Mouse (Mus musculus): ENCODE results near the gene Ccne1. TPM values are rescaled to one million over a fixed set of nuclear protein-coding genes. Genes with fewer than 3 reads are reported as not detected.

Ccne1 gene
- polyA plus RNA-seq, 2 experiments = 66.6 to 71.8 TPM

DNA sequence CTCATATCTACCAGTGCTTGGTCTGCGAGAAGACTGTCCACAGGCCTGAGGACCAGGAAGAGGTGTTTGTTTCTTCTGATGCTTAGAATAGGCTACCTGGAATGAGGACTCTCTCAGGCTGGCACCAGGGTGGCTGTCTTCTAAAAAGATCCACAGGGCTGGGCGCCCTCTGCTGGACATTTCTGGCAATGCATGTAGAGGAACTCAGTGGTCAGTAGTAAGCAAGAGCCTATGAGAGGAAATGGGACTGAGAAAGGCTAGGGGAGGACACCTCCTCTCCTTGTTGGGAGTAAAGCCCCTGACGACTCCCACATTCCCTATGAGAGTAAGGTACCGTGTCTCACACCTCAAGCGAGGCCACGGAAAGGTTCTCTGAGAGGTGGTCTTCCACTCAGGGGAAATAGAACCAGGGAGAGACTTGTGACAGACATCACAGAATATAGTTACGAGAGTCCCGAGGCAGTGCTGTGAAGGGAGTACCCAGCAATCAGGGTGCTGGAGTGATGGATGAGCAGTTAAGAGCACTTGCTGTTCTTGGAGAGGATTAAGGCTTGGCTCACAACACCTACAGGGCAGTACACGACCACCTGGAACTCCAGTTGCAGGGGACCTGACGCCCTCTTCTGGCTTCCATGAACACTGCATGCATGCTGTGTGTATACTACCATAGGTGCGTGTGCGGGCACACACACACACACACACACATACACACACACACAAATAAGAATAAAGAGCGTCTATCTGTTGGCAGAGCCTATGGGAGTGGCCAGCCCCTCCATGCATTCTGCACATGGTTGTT is 34.6 kb upstream of the Ccne1 start:
- Histone ChIP-seq H3K36me3 (ENCODE audit: control insufficient read depth, insufficient read depth, low read length) (no peaks in the 10 kb centered on the region), H3K4me2 (replicated peaks; ENCODE audit: low read depth, low read length, severe bottlenecking) (no peak overlapping the region), H3K9ac (ENCODE audit: low read depth, low read length, severe bottlenecking) (no peak overlapping the region), H3K4me1 (ENCODE audit: control insufficient read depth, insufficient read depth, low read length) (no peaks in the 10 kb centered on the region; the same call in 1 of the 2 replicates), H3K9me3 (ENCODE audit: control insufficient read depth, low read length) (no peaks in the 10 kb centered on the region), H3K4me3 (replicated peaks; ENCODE audit: low read length) (no peak overlapping the region), H3K27me3 (ENCODE audit: control insufficient read depth, insufficient read depth, low read length) (no peaks in the 10 kb centered on the region), H3K27ac (replicated peaks; ENCODE audit: low read depth, low read length) (no peak overlapping the region)
- WGBS = 59% methylated on average over 13 of the region's 13 CpGs
- peak; percentile 63; the same call in 1 of the 2 replicates for ATAC-seq (ENCODE audit: low FRiP score, low read depth)
- no peak for TF ChIP-seq POLR2A (IDR thresholded peaks at IDR 0.05; ENCODE audit: borderline replicate concordance, extremely low read depth, insufficient read depth, insufficient read length)
- DNase-seq (ENCODE audit: low spot score) = peak; percentile 89

- ATAC-seq (ENCODE audit: low FRiP score, low read depth) (no peak), DNase-seq (ENCODE audit: low spot score) (no peak)
- no peak for TF ChIP-seq POLR2A (IDR thresholded peaks at IDR 0.05; ENCODE audit: borderline replicate concordance, extremely low read depth, insufficient read depth, insufficient read length)
- Histone ChIP-seq H3K4me3 (replicated peaks; ENCODE audit: low read length) (no peak overlapping the region), H3K27me3 (ENCODE audit: control insufficient read depth, insufficient read depth, low read length) (no peaks in the 10 kb centered on the region), H3K36me3 (ENCODE audit: control insufficient read depth, insufficient read depth, low read length) (no peaks in the 10 kb centered on the region), H3K4me1 (ENCODE audit: control insufficient read depth, insufficient read depth, low read length) (no peaks in the 10 kb centered on the region; the same call in 1 of the 2 replicates), H3K9ac (ENCODE audit: low read depth, low read length, severe bottlenecking) (no peak overlapping the region), H3K9me3 (ENCODE audit: control insufficient read depth, low read length) (no peaks in the 10 kb centered on the region), H3K4me2 (replicated peaks; ENCODE audit: low read depth, low read length, severe bottlenecking) (no peak overlapping the region), H3K27ac (replicated peaks; ENCODE audit: low read depth, low read length) (no peak overlapping the region)
- WGBS = 35% methylated on average over 9 of the region's 9 CpGs
Measured at GRCm38 (mm10) chr7:38140324-38140723, 33.0 kb upstream of the Ccne1 start.

DNA sequence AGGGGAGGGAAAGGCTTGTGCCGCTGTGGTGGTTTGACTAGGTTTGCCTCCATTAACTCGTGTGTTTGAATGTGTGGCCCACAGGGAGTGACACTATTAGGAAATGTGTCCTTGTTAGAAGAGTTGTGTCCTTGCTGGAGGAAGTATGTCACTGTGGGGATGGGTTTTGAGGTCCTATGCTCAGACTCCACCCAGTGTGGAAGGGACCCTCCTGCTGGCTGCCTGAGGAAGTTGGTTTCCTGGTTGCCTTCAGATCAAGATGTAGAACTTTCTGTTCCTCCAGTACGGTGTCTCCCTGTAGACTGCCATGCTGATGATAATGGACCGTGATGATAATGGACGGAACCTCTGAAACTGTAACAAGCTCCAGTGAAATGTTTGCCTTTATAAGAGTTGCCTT is 27.1 kb upstream of the Ccne1 start:
- 86% methylated on average over 5 of the region's 5 CpGs for WGBS
- Histone ChIP-seq H3K4me2 (replicated peaks; ENCODE audit: low read depth, low read length, severe bottlenecking) (no peak overlapping the region), H3K4me3 (replicated peaks; ENCODE audit: low read length) (no peak overlapping the region), H3K4me1 (ENCODE audit: control insufficient read depth, insufficient read depth, low read length) (peaks cover 16% of the 10 kb centered on the region), H3K9me3 (ENCODE audit: control insufficient read depth, low read length) (no peaks in the 10 kb centered on the region), H3K36me3 (ENCODE audit: control insufficient read depth, insufficient read depth, low read length) (no peaks in the 10 kb centered on the region), H3K9ac (ENCODE audit: low read depth, low read length, severe bottlenecking) (no peak overlapping the region), H3K27me3 (ENCODE audit: control insufficient read depth, insufficient read depth, low read length) (no peaks in the 10 kb centered on the region), H3K27ac (replicated peaks; ENCODE audit: low read depth, low read length) (no peak overlapping the region)
- no peak for TF ChIP-seq POLR2A (IDR thresholded peaks at IDR 0.05; ENCODE audit: borderline replicate concordance, extremely low read depth, insufficient read depth, insufficient read length)
- DNase-seq (ENCODE audit: low spot score) = no peak
- no peak for ATAC-seq (ENCODE audit: low FRiP score, low read depth)

DNA sequence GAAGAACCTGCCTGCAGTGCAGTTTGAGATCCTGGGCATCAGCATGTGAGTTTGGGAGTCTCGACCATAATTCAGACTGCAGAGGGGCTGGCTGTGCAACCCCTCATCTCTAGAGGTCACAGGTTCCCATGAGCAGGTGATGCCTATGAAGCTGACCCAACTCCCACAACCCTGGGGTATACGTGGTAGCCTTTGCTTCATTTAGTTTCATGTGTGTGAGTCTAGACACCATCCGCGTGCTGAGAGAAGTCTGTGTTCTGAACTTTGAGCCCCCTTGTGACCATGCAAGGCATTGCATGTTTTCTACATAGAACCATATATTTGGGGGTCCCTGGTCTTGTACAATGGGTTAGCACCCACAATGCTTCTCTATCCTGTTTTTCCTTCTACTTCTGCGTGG is 23.9 kb upstream of the Ccne1 start:
- Histone ChIP-seq H3K4me2 (replicated peaks; ENCODE audit: low read depth, low read length, severe bottlenecking) (no peak overlapping the region), H3K4me3 (replicated peaks; ENCODE audit: low read length) (no peak overlapping the region), H3K36me3 (ENCODE audit: control insufficient read depth, insufficient read depth, low read length) (no peaks in the 10 kb centered on the region), H3K4me1 (ENCODE audit: control insufficient read depth, insufficient read depth, low read length) (peaks cover 18% of the 10 kb centered on the region), H3K9me3 (ENCODE audit: control insufficient read depth, low read length) (no peaks in the 10 kb centered on the region), H3K27ac (replicated peaks; ENCODE audit: low read depth, low read length) (no peak overlapping the region), H3K9ac (ENCODE audit: low read depth, low read length, severe bottlenecking) (no peak overlapping the region; the same call in 1 of the 2 replicates), H3K27me3 (ENCODE audit: control insufficient read depth, insufficient read depth, low read length) (no peaks in the 10 kb centered on the region)
- ATAC-seq (ENCODE audit: low FRiP score, low read depth) = peak; percentile 62; the same call in 1 of the 2 replicates
- DNase-seq (ENCODE audit: low spot score) = peak; percentile 68
- 24% methylated on average over 5 of the region's 5 CpGs for WGBS
- no peak for TF ChIP-seq POLR2A (IDR thresholded peaks at IDR 0.05; ENCODE audit: borderline replicate concordance, extremely low read depth, insufficient read depth, insufficient read length)

GRCm38 (mm10) chr7:38129986-38130729 is 22.8 kb upstream of the Ccne1 start:
- Histone ChIP-seq H3K4me3 (replicated peaks; ENCODE audit: low read length) (0 out of 2 replicates have a peak overlapping the region, but pooled peaks have one; percentile 5), H3K36me3 (ENCODE audit: control insufficient read depth, insufficient read depth, low read length) (no peaks in the 10 kb centered on the region), H3K4me2 (replicated peaks; ENCODE audit: low read depth, low read length, severe bottlenecking) (peak overlapping the region; percentile 9; the same call in 1 of the 2 replicates), H3K27ac (replicated peaks; ENCODE audit: low read depth, low read length) (0 out of 2 replicates have a peak overlapping the region, but pooled peaks have one; percentile 13), H3K4me1 (ENCODE audit: control insufficient read depth, insufficient read depth, low read length) (peaks cover 18% of the 10 kb centered on the region), H3K9me3 (ENCODE audit: control insufficient read depth, low read length) (no peaks in the 10 kb centered on the region), H3K27me3 (ENCODE audit: control insufficient read depth, insufficient read depth, low read length) (no peaks in the 10 kb centered on the region), H3K9ac (ENCODE audit: low read depth, low read length, severe bottlenecking) (no peak overlapping the region)
- 6% methylated on average over 26 of the region's 26 CpGs for WGBS
- TF ChIP-seq POLR2A (IDR thresholded peaks at IDR 0.05; ENCODE audit: borderline replicate concordance, extremely low read depth, insufficient read depth, insufficient read length) = no peak
- DNase-seq (ENCODE audit: low spot score) (peak; percentile 17), ATAC-seq (ENCODE audit: low FRiP score, low read depth) (peak; percentile 32)

Data from limb, embryonic 14.5 days (tissue).